Mouse (Mus musculus): ENCODE results near the gene Cavin1. TPM values are rescaled to one million over a fixed set of nuclear protein-coding genes. Genes with fewer than 3 reads are reported as not detected.
A peak's percentile ranks its signal among the peaks of the same experiment; 100 is the strongest.

Gene Cavin1
- total RNA-seq, 4 experiments from 2014 or later: 321 to 363 (median 344) TPM

GRCm38 (mm10) chr11:100957915-100958469 is 12.7 kb downstream of the Cavin1 start:
- no peak for DNase-seq

- DNase-seq: peak; percentile 76
These were observed 13.4 kb downstream of the Cavin1 start for GRCm38 (mm10) chr11:100957244-100957643.

- no peak for DNase-seq
These were observed 21.1 kb downstream of the Cavin1 start for GRCm38 (mm10) chr11:100949540-100949939.

GRCm38 (mm10) chr11:100948317-100948716 is 22.4 kb downstream of the Cavin1 start:
- no peak for DNase-seq

- no peak for DNase-seq
These were observed 23.1 kb downstream of the Cavin1 start for GRCm38 (mm10) chr11:100947548-100947947.

- DNase-seq: no peak
These were observed 23.8 kb downstream of the Cavin1 start for GRCm38 (mm10) chr11:100946862-100947261.

- no peak for DNase-seq
These were observed 28.3 kb downstream of the Cavin1 start for GRCm38 (mm10) chr11:100942388-100942787.

- peak; percentile 99 for DNase-seq
These were observed 31.1 kb downstream of the Cavin1 start, which contains the start of gene Stat3 for GRCm38 (mm10) chr11:100939512-100940151. Gene Stat3, minus strand, starts transcription at chr11:100939540.

GRCm38 (mm10) chr11:100938711-100939511 is 31.8 kb downstream of the Cavin1 start:
- DNase-seq: no peak

GRCm38 (mm10) chr11:100938112-100938511 is 32.6 kb downstream of the Cavin1 start:
- DNase-seq: peak; percentile 40

- DNase-seq: no peak
These were observed 33.4 kb downstream of the Cavin1 start for GRCm38 (mm10) chr11:100937295-100937694.

- DNase-seq: no peak
These were observed 35.0 kb downstream of the Cavin1 start for GRCm38 (mm10) chr11:100935373-100936355.

- peak; percentile 33 for DNase-seq
These were observed 39.3 kb downstream of the Cavin1 start for GRCm38 (mm10) chr11:100931254-100931921.

GRCm38 (mm10) chr11:100930611-100931010 is 40.1 kb downstream of the Cavin1 start:
- no peak for DNase-seq

- DNase-seq: no peak
These were observed 43.3 kb downstream of the Cavin1 start for GRCm38 (mm10) chr11:100927386-100927785.

GRCm38 (mm10) chr11:100924386-100924919 is 46.2 kb downstream of the Cavin1 start:
- DNase-seq: no peak

GRCm38 (mm10) chr11:100920887-100921624 is 49.6 kb downstream of the Cavin1 start:
- no peak for DNase-seq

GRCm38 (mm10) chr11:100918007-100918406 is 52.7 kb downstream of the Cavin1 start:
- no peak for DNase-seq

- no peak for DNase-seq
These were observed 54.2 kb downstream of the Cavin1 start for GRCm38 (mm10) chr11:100916432-100916971.

- no peak for DNase-seq
These were observed 55.6 kb downstream of the Cavin1 start for GRCm38 (mm10) chr11:100915063-100915462.
